Mouse (Mus musculus) limb, embryonic 10.5 days (tissue): ENCODE measurements around the gene Samhd1. TPM values are rescaled to one million over a fixed set of nuclear protein-coding genes. Genes with fewer than 3 reads are reported as not detected.
A peak's percentile ranks its signal among the peaks of the same experiment; 100 is the strongest.

Experiments used
- DNase-seq: peaks from one replicate; pipeline ENCODE4 v3.0.0-alpha.2; 2017; ENCODE audit warnings: low spot score
- H3K27ac ChIP-seq: fragments of 300-500 bp; sonication (generic); 2 replicates; pipeline ENCODE4 v1.5.1; 2016; ENCODE audit warnings: mild to moderate bottlenecking
- H3K27me3 ChIP-seq: fragments of 300-500 bp; sonication (generic); 2 replicates; pipeline ENCODE4 v1.6.1; 2016; ENCODE audit warnings: low read depth, mild to moderate bottlenecking; ENCODE audit not compliant: poor library complexity, severe bottlenecking
- H3K36me3 ChIP-seq: fragments of 300-500 bp; sonication (generic); 2 replicates; pipeline ENCODE4 v1.6.1; 2016; ENCODE audit warnings: mild to moderate bottlenecking, moderate library complexity
- H3K4me1 ChIP-seq: fragments of 300-500 bp; sonication (generic); 2 replicates; pipeline ENCODE4 v1.6.1; 2016
- H3K4me3 ChIP-seq: fragments of 300-500 bp; sonication (generic); 2 replicates; pipeline ENCODE4 v1.5.1; 2016; ENCODE audit warnings: mild to moderate bottlenecking, moderate library complexity
- H3K9me3 ChIP-seq: fragments of 300-500 bp; sonication (generic); replicated peaks from 2 replicates; pipeline ENCODE4 v1.6.1; 2016; ENCODE audit warnings: mild to moderate bottlenecking
- WGBS: fragments of 180-500 bp; shearing (Covaris S2); methylation state at CpG from one replicate; pipeline ENCODE4 v1.1.7; 2016; 5-methylcytosine and 5-hydroxymethylcytosine counted together
- polyA plus RNA-seq: library from polyadenylated mRNA; unstranded; fragments of >200 nt; fragmentation: Nextera tagmentation; extraction: Ambion mirVana; gene quantifications from 2 replicates; pipeline ENCODE4 v1.2.1, GENCODE M21; 2016

Gene Samhd1
- polyA plus RNA-seq, 1 experiment from 2014 or later = 27.3 TPM

- no peak overlapping the region for H3K27ac ChIP-seq
- no peaks in the 10 kb centered on the region for H3K9me3 ChIP-seq
- peaks cover 64% of the 10 kb centered on the region for H3K36me3 ChIP-seq
- no peaks in the 10 kb centered on the region for H3K4me1 ChIP-seq
- no peaks in the 10 kb centered on the region for H3K27me3 ChIP-seq
- 23% methylated on average over 3 of the region's 3 CpGs for WGBS
- no peak overlapping the region for H3K4me3 ChIP-seq
- DNase-seq = no peak
Observed at GRCm38 (mm10) chr2:157116964-157117363, 18.1 kb downstream of the Samhd1 start.

- WGBS = 89% methylated on average over 4 of the region's 4 CpGs
- H3K27me3 ChIP-seq = no peaks in the 10 kb centered on the region
- no peaks in the 10 kb centered on the region for H3K4me1 ChIP-seq
- H3K36me3 ChIP-seq = peaks cover 84% of the 10 kb centered on the region
- no peak overlapping the region for H3K4me3 ChIP-seq
- no peaks in the 10 kb centered on the region for H3K9me3 ChIP-seq
- no peak overlapping the region for H3K27ac ChIP-seq
- DNase-seq = no peak
Observed at GRCm38 (mm10) chr2:157108236-157108635, 26.8 kb downstream of the Samhd1 start.

- Histone ChIP-seq H3K36me3 (peaks cover 87% of the 10 kb centered on the region), H3K27ac (no peak overlapping the region), H3K4me3 (no peak overlapping the region), H3K27me3 (no peaks in the 10 kb centered on the region), H3K4me1 (no peaks in the 10 kb centered on the region), H3K9me3 (no peaks in the 10 kb centered on the region)
- DNase-seq = no peak
- WGBS = 93% methylated on average over 8 of the region's 8 CpGs
Observed at GRCm38 (mm10) chr2:157104454-157104853, 30.6 kb downstream of the Samhd1 start.

GRCm38 (mm10) chr2:157102256-157102655, 32.8 kb downstream of the Samhd1 start:
- Histone ChIP-seq H3K27ac (no peak overlapping the region), H3K4me3 (no peak overlapping the region), H3K36me3 (peaks cover 86% of the 10 kb centered on the region), H3K27me3 (no peaks in the 10 kb centered on the region), H3K9me3 (no peaks in the 10 kb centered on the region), H3K4me1 (no peaks in the 10 kb centered on the region)
- DNase-seq = no peak
- 90% methylated on average over 2 of the region's 2 CpGs for WGBS

- no peak for DNase-seq
- no peaks in the 10 kb centered on the region for H3K27me3 ChIP-seq
- no peak overlapping the region for H3K27ac ChIP-seq
- WGBS = 96% methylated on average over 9 of the region's 9 CpGs
- no peak overlapping the region for H3K4me3 ChIP-seq
- peaks cover 80% of the 10 kb centered on the region for H3K36me3 ChIP-seq
- no peaks in the 10 kb centered on the region for H3K9me3 ChIP-seq
- H3K4me1 ChIP-seq = no peaks in the 10 kb centered on the region
Observed at GRCm38 (mm10) chr2:157101650-157102049, 33.4 kb downstream of the Samhd1 start.

- Histone ChIP-seq H3K4me1 (no peaks in the 10 kb centered on the region), H3K27me3 (no peaks in the 10 kb centered on the region), H3K36me3 (peaks cover 73% of the 10 kb centered on the region), H3K4me3 (no peak overlapping the region), H3K9me3 (no peaks in the 10 kb centered on the region), H3K27ac (no peak overlapping the region)
- WGBS = 89% methylated on average over 12 of the region's 12 CpGs
- DNase-seq = no peak
Observed at GRCm38 (mm10) chr2:157100319-157100605, 34.8 kb downstream of the Samhd1 start.

- Histone ChIP-seq H3K4me3 (no peak overlapping the region), H3K9me3 (no peaks in the 10 kb centered on the region), H3K4me1 (0 out of 2 replicates have a peak, but pooled peaks cover under 1% of the 10 kb centered on the region), H3K27ac (no peak overlapping the region), H3K27me3 (no peaks in the 10 kb centered on the region), H3K36me3 (peaks cover 68% of the 10 kb centered on the region)
- WGBS = 77% methylated on average over 12 of the region's 12 CpGs
- no peak for DNase-seq
Observed at GRCm38 (mm10) chr2:157099532-157100318, 35.3 kb downstream of the Samhd1 start.

- H3K4me1 ChIP-seq = peaks cover 6% of the 10 kb centered on the region; the same call in 1 of the 2 replicates
- DNase-seq = peak; percentile 77
- no peaks in the 10 kb centered on the region for H3K9me3 ChIP-seq
- H3K27me3 ChIP-seq = no peaks in the 10 kb centered on the region
- 70% methylated on average over 9 of the region's 9 CpGs for WGBS
- no peak overlapping the region for H3K4me3 ChIP-seq
- H3K36me3 ChIP-seq = peaks cover 30% of the 10 kb centered on the region
- no peak overlapping the region for H3K27ac ChIP-seq
Observed at GRCm38 (mm10) chr2:157095005-157095755, 39.9 kb downstream of the Samhd1 start.

- H3K9me3 ChIP-seq = no peaks in the 10 kb centered on the region
- no peak overlapping the region for H3K4me3 ChIP-seq
- no peak overlapping the region for H3K27ac ChIP-seq
- WGBS = 75% methylated on average over 8 of the region's 8 CpGs
- H3K27me3 ChIP-seq = no peaks in the 10 kb centered on the region
- H3K36me3 ChIP-seq = peaks cover 4% of the 10 kb centered on the region; the same call in 1 of the 2 replicates
- H3K4me1 ChIP-seq = peaks cover 9% of the 10 kb centered on the region; the same call in 1 of the 2 replicates
- DNase-seq = no peak
Observed at GRCm38 (mm10) chr2:157092024-157092423, 43.0 kb downstream of the Samhd1 start.

- Histone ChIP-seq H3K4me1 (peaks cover 8% of the 10 kb centered on the region), H3K27me3 (no peaks in the 10 kb centered on the region), H3K27ac (no peak overlapping the region), H3K36me3 (no peaks in the 10 kb centered on the region), H3K4me3 (no peak overlapping the region), H3K9me3 (no peaks in the 10 kb centered on the region)
- WGBS = 86% methylated on average over 14 of the region's 14 CpGs
- no peak for DNase-seq
Observed at GRCm38 (mm10) chr2:157087536-157088317, 47.3 kb downstream of the Samhd1 start.

GRCm38 (mm10) chr2:157086796-157087195, 48.3 kb downstream of the Samhd1 start, which contains the start of gene Tldc2:
Gene Tldc2 (plus strand): TSS chr2:157087055.
- Histone ChIP-seq H3K9me3 (no peaks in the 10 kb centered on the region), H3K27ac (no peak within 1 kb of the TSS; the same call in 1 of the 2 replicates), H3K4me1 (peaks cover 8% of the 10 kb centered on the region), H3K27me3 (no peaks in the 10 kb centered on the region), H3K4me3 (no peak within 1 kb of the TSS), H3K36me3 (no peaks in the 10 kb centered on the region)
- 93% methylated on average over 8 of the region's 8 CpGs for WGBS
- no peak for DNase-seq

GRCm38 (mm10) chr2:157084831-157085585, 50.1 kb downstream of the Samhd1 start:
- Histone ChIP-seq H3K36me3 (no peaks in the 10 kb centered on the region), H3K27me3 (no peaks in the 10 kb centered on the region), H3K27ac (no peak overlapping the region), H3K4me1 (peaks cover 12% of the 10 kb centered on the region), H3K4me3 (no peak overlapping the region), H3K9me3 (no peaks in the 10 kb centered on the region)
- no peak for DNase-seq
- 95% methylated on average over 7 of the region's 7 CpGs for WGBS
